Mouse (Mus musculus): ENCODE data around the gene Cdkn2b. TPM values are rescaled to one million over a fixed set of nuclear protein-coding genes. Genes with fewer than 3 reads are reported as not detected.

Cdkn2b gene
- polyA plus RNA-seq, 1 experiment from 2014 or later = 26.9 TPM

- no peak overlapping the region for H3K27ac ChIP-seq (replicated peaks)
- peak overlapping the region; percentile 93 for H3K4me2 ChIP-seq (replicated peaks; ENCODE audit: low read depth)
- no peaks in the 10 kb centered on the region for H3K9me3 ChIP-seq (ENCODE audit: control insufficient read depth, low read length)
- DNase-seq (ENCODE audit: low spot score) = no peak
- 9% methylated on average over 31 of the region's 31 CpGs for WGBS
- no peaks in the 10 kb centered on the region for H3K36me3 ChIP-seq (ENCODE audit: control insufficient read depth, insufficient read depth, low read length)
- peak overlapping the region; percentile 57 for H3K9ac ChIP-seq (ENCODE audit: low read length)
- peak; percentile 56 for ATAC-seq (ENCODE audit: low FRiP score, low TSS enrichment)
- H3K4me1 ChIP-seq (replicated peaks; ENCODE audit: control insufficient read depth, insufficient read depth) = no peaks in the 10 kb centered on the region
- TF ChIP-seq EP300 (optimal IDR thresholded peaks at IDR 0.05) = no peak
- TF ChIP-seq CTCF (IDR thresholded peaks at IDR 0.05; ENCODE audit: low read depth) = no peak
- H3K27me3 ChIP-seq (ENCODE audit: control insufficient read depth, insufficient read depth, low read length) = peaks cover 19% of the 10 kb centered on the region; the same call in 1 of the 2 replicates
- peak overlapping the region; percentile 68 for H3K4me3 ChIP-seq (ENCODE audit: low read depth, low read length)
These were observed 15.2 kb downstream of the Cdkn2b start for GRCm38 (mm10) chr4:89295441-89296220.

- peak; percentile 55 for DNase-seq (ENCODE audit: low spot score)
These were observed 16.1 kb downstream of the Cdkn2b start, which contains the start of gene Cdkn2a for GRCm38 (mm10) chr4:89294486-89295440. Cdkn2a (minus strand) TSS chr4:89294653.

GRCm38 (mm10) chr4:89294091-89294485 lies 16.8 kb downstream of the Cdkn2b start:
- Histone ChIP-seq H3K9ac (ENCODE audit: low read length) (peak overlapping the region; percentile 23; the same call in 1 of the 2 replicates), H3K27ac (replicated peaks) (no peak overlapping the region), H3K4me1 (replicated peaks; ENCODE audit: control insufficient read depth, insufficient read depth) (no peaks in the 10 kb centered on the region), H3K36me3 (ENCODE audit: control insufficient read depth, insufficient read depth, low read length) (no peaks in the 10 kb centered on the region), H3K4me2 (replicated peaks; ENCODE audit: low read depth) (peak overlapping the region; percentile 93), H3K27me3 (ENCODE audit: control insufficient read depth, insufficient read depth, low read length) (peaks cover 26% of the 10 kb centered on the region; the same call in 1 of the 2 replicates), H3K9me3 (ENCODE audit: control insufficient read depth, low read length) (no peaks in the 10 kb centered on the region), H3K4me3 (ENCODE audit: low read depth, low read length) (peak overlapping the region; percentile 68)
- WGBS = 3% methylated on average over 26 of the region's 26 CpGs
- ATAC-seq (ENCODE audit: low FRiP score, low TSS enrichment) = 0 out of 2 replicates have a peak, but pooled peaks have one; percentile 11
- no peak for TF ChIP-seq CTCF (IDR thresholded peaks at IDR 0.05; ENCODE audit: low read depth)
- no peak for TF ChIP-seq EP300 (optimal IDR thresholded peaks at IDR 0.05)
- no peak for DNase-seq (ENCODE audit: low spot score)

More at GRCm38 (mm10) chr4:89294486-89295440, 16.1 kb downstream of the Cdkn2b start, which contains the start of gene Cdkn2a:
- Histone ChIP-seq H3K4me3 (ENCODE audit: low read depth, low read length) (peak within 1 kb of the TSS; percentile 68), H3K4me2 (replicated peaks; ENCODE audit: low read depth) (peak within 1 kb of the TSS; percentile 93), H3K9ac (ENCODE audit: low read length) (peak within 1 kb of the TSS; percentile 57), H3K9me3 (ENCODE audit: control insufficient read depth, low read length) (no peaks in the 10 kb centered on the region), H3K27ac (replicated peaks) (no peak within 1 kb of the TSS), H3K4me1 (replicated peaks; ENCODE audit: control insufficient read depth, insufficient read depth) (no peaks in the 10 kb centered on the region), H3K27me3 (ENCODE audit: control insufficient read depth, insufficient read depth, low read length) (peaks cover 20% of the 10 kb centered on the region; the same call in 1 of the 2 replicates), H3K36me3 (ENCODE audit: control insufficient read depth, insufficient read depth, low read length) (no peaks in the 10 kb centered on the region)
- TF ChIP-seq EP300 (optimal IDR thresholded peaks at IDR 0.05) (no peak), CTCF (IDR thresholded peaks at IDR 0.05; ENCODE audit: low read depth) (peak; percentile 47)
- ATAC-seq (ENCODE audit: low FRiP score, low TSS enrichment) = peak; percentile 87
- WGBS = under 1% methylated on average over 105 of the region's 117 CpGs

- Histone ChIP-seq H3K9ac (ENCODE audit: low read length) (no peak overlapping the region), H3K27ac (replicated peaks) (no peak overlapping the region), H3K36me3 (ENCODE audit: control insufficient read depth, insufficient read depth, low read length) (no peaks in the 10 kb centered on the region), H3K4me1 (replicated peaks; ENCODE audit: control insufficient read depth, insufficient read depth) (no peaks in the 10 kb centered on the region), H3K27me3 (ENCODE audit: control insufficient read depth, insufficient read depth, low read length) (peaks cover 32% of the 10 kb centered on the region; the same call in 1 of the 2 replicates), H3K9me3 (ENCODE audit: control insufficient read depth, low read length) (no peaks in the 10 kb centered on the region), H3K4me2 (replicated peaks; ENCODE audit: low read depth) (no peak overlapping the region), H3K4me3 (ENCODE audit: low read depth, low read length) (no peak overlapping the region)
- ATAC-seq (ENCODE audit: low FRiP score, low TSS enrichment) (no peak), DNase-seq (ENCODE audit: low spot score) (no peak)
- no peak for TF ChIP-seq EP300 (optimal IDR thresholded peaks at IDR 0.05)
- TF ChIP-seq CTCF (IDR thresholded peaks at IDR 0.05; ENCODE audit: low read depth) = no peak
- 47% methylated on average over 7 of the region's 7 CpGs for WGBS
These were observed 17.3 kb downstream of the Cdkn2b start for GRCm38 (mm10) chr4:89293516-89293915.

GRCm38 (mm10) chr4:89289028-89289427 lies 21.8 kb downstream of the Cdkn2b start:
- Histone ChIP-seq H3K4me1 (replicated peaks; ENCODE audit: control insufficient read depth, insufficient read depth) (no peaks in the 10 kb centered on the region), H3K9me3 (ENCODE audit: control insufficient read depth, low read length) (no peaks in the 10 kb centered on the region), H3K4me3 (ENCODE audit: low read depth, low read length) (no peak overlapping the region), H3K27ac (replicated peaks) (no peak overlapping the region), H3K4me2 (replicated peaks; ENCODE audit: low read depth) (no peak overlapping the region), H3K36me3 (ENCODE audit: control insufficient read depth, insufficient read depth, low read length) (no peaks in the 10 kb centered on the region), H3K9ac (ENCODE audit: low read length) (no peak overlapping the region), H3K27me3 (ENCODE audit: control insufficient read depth, insufficient read depth, low read length) (peaks cover 26% of the 10 kb centered on the region; the same call in 1 of the 2 replicates)
- no peak for DNase-seq (ENCODE audit: low spot score)
- ATAC-seq (ENCODE audit: low FRiP score, low TSS enrichment) = no peak
- 6% methylated on average over 4 of the region's 4 CpGs for WGBS
- TF ChIP-seq EP300 (optimal IDR thresholded peaks at IDR 0.05) (no peak), CTCF (IDR thresholded peaks at IDR 0.05; ENCODE audit: low read depth) (no peak)

Data from stomach, postnatal 0 days (tissue).